Mouse (Mus musculus): ENCODE data around the gene Ubap2l. TPM values are rescaled to one million over a fixed set of nuclear protein-coding genes. Genes with fewer than 3 reads are reported as not detected.

Gene Ubap2l
- polyA plus RNA-seq, 1 experiment from 2014 or later = 75.2 TPM

DNA sequence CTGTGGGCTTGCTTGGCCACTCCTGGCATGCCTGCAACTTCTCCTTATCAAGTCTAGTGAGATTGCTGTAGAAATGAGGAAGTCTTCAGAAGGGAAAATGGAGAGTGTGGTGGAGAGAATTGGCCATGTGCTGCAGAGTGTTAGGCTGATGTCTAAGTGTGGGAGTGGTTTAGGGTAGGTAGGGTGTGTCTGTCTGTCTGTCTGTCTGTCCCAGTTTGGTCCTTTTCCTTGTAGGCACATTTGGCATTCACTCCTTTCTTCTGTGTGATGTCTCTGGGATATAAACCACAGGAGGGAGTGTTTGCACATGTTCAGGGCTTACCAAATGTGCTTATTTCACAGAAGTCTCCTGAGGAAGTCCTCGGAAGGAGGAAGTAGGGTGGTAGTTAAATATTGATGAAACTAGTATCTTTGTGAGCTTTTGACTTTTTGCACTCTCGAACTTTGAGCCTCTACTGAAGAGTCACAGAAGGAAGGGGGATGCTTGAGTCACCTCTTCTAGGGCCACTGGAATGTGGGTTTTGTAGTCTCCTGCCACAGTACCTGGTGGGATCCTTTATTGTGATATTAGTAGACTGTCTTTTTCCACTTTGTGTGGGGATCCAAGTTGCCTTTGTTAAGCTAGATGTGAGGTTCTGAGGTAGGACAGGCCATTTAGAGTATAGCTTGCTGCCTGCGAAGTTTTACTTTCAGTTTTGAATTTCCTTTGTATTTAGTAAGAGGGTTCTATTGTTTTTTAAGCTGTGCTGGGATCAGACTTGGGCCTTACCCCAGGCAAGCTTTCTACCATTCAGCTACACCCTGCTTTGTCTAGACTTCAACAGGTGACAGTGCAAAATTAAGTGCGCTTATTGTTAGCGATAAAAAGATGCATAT is 29.2 kb upstream of the Ubap2l start:
- ATAC-seq (ENCODE audit: low FRiP score, low TSS enrichment) (peak; percentile 43), DNase-seq (ENCODE audit: low spot score) (peak; percentile 54)
- Histone ChIP-seq H3K27ac (replicated peaks) (peak overlapping the region; percentile 99), H3K4me1 (replicated peaks; ENCODE audit: control insufficient read depth, insufficient read depth) (peaks cover 12% of the 10 kb centered on the region), H3K9ac (ENCODE audit: low read length) (peak overlapping the region; percentile 41; the same call in 1 of the 2 replicates), H3K4me2 (replicated peaks; ENCODE audit: low read depth) (peak overlapping the region; percentile 64), H3K36me3 (ENCODE audit: control insufficient read depth, insufficient read depth, low read length) (no peaks in the 10 kb centered on the region), H3K27me3 (ENCODE audit: control insufficient read depth, insufficient read depth, low read length) (no peaks in the 10 kb centered on the region), H3K9me3 (ENCODE audit: control insufficient read depth, low read length) (no peaks in the 10 kb centered on the region), H3K4me3 (ENCODE audit: low read depth, low read length) (peak overlapping the region; percentile 83)
- TF ChIP-seq CTCF (IDR thresholded peaks at IDR 0.05; ENCODE audit: low read depth) (peak; percentile 47), EP300 (optimal IDR thresholded peaks at IDR 0.05) (no peak)
- 45% methylated on average over 5 of the region's 5 CpGs for WGBS

DNA sequence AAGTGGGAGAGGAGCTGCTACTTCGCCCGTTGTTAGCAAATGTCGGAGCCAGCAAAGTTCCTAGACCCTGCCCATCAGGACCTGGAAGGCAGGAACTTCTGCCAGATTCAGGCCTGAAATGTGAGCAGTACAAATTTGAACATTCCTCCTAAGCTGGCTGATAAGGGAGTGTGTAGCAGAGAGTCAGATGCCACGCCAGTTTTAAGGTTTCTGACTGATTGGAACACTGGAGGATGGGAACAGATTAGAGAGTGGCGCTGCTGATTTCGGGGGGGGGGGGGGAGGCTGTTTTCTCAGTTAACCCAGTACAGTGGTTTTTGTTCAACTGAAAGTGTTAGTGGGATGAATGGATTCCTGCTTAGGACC is 28.1 kb upstream of the Ubap2l start:
- peaks cover 12% of the 10 kb centered on the region for H3K4me1 ChIP-seq (replicated peaks; ENCODE audit: control insufficient read depth, insufficient read depth)
- peak overlapping the region; percentile 83 for H3K4me3 ChIP-seq (ENCODE audit: low read depth, low read length)
- no peaks in the 10 kb centered on the region for H3K27me3 ChIP-seq (ENCODE audit: control insufficient read depth, insufficient read depth, low read length)
- no peak for DNase-seq (ENCODE audit: low spot score)
- TF ChIP-seq CTCF (IDR thresholded peaks at IDR 0.05; ENCODE audit: low read depth) = no peak
- TF ChIP-seq EP300 (optimal IDR thresholded peaks at IDR 0.05) = no peak
- H3K27ac ChIP-seq (replicated peaks) = peak overlapping the region; percentile 99
- peak overlapping the region; percentile 64 for H3K4me2 ChIP-seq (replicated peaks; ENCODE audit: low read depth)
- 0% methylated on average over 6 of the region's 6 CpGs for WGBS
- peak overlapping the region; percentile 86 for H3K9ac ChIP-seq (ENCODE audit: low read length)
- no peaks in the 10 kb centered on the region for H3K36me3 ChIP-seq (ENCODE audit: control insufficient read depth, insufficient read depth, low read length)
- H3K9me3 ChIP-seq (ENCODE audit: control insufficient read depth, low read length) = no peaks in the 10 kb centered on the region
- ATAC-seq (ENCODE audit: low FRiP score, low TSS enrichment) = no peak

DNA sequence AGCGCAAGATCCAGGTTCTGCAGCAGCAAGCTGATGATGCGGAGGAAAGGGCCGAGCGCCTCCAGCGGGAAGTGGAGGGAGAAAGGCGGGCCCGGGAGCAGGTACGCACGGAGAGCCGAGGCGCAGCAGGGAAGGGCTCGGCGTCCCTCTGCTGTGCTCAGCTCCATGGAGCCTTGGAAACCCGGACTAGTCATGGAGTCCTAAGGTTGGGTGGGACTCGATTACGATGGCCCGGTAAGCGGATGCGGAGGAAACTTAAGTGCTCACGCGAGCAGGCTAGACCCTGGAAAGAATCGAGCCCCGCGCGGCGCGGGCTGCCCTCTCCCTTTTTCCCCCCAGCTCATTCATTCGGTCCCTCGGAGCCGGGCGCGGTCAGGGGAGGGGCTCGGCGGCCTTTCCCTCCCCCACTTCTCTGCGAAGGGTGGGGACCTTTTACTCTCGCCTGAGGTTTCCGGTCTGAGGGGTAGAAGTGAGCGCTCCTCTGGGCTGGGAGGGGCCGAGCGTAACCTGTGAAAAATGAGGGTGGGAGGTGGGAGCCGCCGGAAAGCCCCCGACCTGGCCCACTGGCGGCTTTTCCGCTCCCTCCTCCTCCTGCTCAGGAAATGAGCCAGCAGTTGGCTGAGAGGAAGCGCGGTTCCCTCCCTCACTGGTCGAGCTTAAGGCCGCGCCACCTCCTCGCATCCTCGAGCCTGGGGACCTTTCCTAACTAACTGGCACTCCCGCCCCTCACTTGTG is 27.5 kb upstream of the Ubap2l start:
- Histone ChIP-seq H3K36me3 (ENCODE audit: control insufficient read depth, insufficient read depth, low read length) (no peaks in the 10 kb centered on the region), H3K9ac (ENCODE audit: low read length) (peak overlapping the region; percentile 86), H3K4me3 (ENCODE audit: low read depth, low read length) (peak overlapping the region; percentile 83), H3K27ac (replicated peaks) (peak overlapping the region; percentile 99), H3K27me3 (ENCODE audit: control insufficient read depth, insufficient read depth, low read length) (no peaks in the 10 kb centered on the region), H3K9me3 (ENCODE audit: control insufficient read depth, low read length) (no peaks in the 10 kb centered on the region), H3K4me1 (replicated peaks; ENCODE audit: control insufficient read depth, insufficient read depth) (peaks cover 12% of the 10 kb centered on the region), H3K4me2 (replicated peaks; ENCODE audit: low read depth) (peak overlapping the region; percentile 64)
- peak; percentile 82 for DNase-seq (ENCODE audit: low spot score)
- TF ChIP-seq EP300 (optimal IDR thresholded peaks at IDR 0.05) = no peak
- no peak; the same call in 1 of the 2 replicates for TF ChIP-seq CTCF (IDR thresholded peaks at IDR 0.05; ENCODE audit: low read depth)
- ATAC-seq (ENCODE audit: low FRiP score, low TSS enrichment) = peak; percentile 65
- WGBS = 0% methylated on average over 40 of the region's 53 CpGs

DNA sequence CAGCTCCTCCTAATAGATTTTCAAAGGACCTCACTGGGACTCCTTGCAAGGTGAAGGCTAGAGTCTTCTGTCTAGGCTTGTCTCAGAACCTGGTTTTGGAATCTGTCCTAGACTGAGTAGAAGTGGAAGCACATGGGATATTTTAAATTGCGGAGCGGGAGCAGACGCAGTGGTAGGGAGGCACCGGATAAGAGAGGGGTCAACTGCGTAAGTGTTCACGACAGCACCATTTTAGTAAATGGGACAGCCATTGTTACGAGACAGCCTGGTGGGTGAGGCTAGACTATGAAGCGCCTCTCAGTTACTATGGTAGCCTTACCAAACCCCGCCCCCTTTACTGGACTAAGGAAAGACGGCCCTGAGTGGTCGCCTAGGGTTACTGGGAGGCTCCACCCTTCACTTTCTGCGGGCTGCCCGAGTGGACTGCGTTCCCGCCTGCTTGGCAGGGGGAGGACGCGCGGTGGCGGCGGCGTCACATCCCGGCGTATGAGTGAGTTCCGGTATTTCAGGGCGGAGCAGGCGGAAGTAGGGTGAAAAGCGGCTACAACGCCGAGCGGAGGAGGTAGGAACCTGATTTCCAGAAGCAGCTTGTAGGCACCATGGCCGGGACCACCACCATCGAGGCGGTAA is 26.8 kb upstream of the Ubap2l start:
- no peak for TF ChIP-seq EP300 (optimal IDR thresholded peaks at IDR 0.05)
- peak; percentile 42 for TF ChIP-seq CTCF (IDR thresholded peaks at IDR 0.05; ENCODE audit: low read depth)
- Histone ChIP-seq H3K9me3 (ENCODE audit: control insufficient read depth, low read length) (no peaks in the 10 kb centered on the region), H3K27me3 (ENCODE audit: control insufficient read depth, insufficient read depth, low read length) (no peaks in the 10 kb centered on the region), H3K4me1 (replicated peaks; ENCODE audit: control insufficient read depth, insufficient read depth) (peaks cover 10% of the 10 kb centered on the region), H3K4me2 (replicated peaks; ENCODE audit: low read depth) (peak overlapping the region; percentile 64), H3K9ac (ENCODE audit: low read length) (peak overlapping the region; percentile 86), H3K4me3 (ENCODE audit: low read depth, low read length) (peak overlapping the region; percentile 83), H3K27ac (replicated peaks) (peak overlapping the region; percentile 99), H3K36me3 (ENCODE audit: control insufficient read depth, insufficient read depth, low read length) (no peaks in the 10 kb centered on the region)
- WGBS = under 1% methylated on average over 33 of the region's 33 CpGs
- peak; percentile 97 for DNase-seq (ENCODE audit: low spot score)
- ATAC-seq (ENCODE audit: low FRiP score, low TSS enrichment) = peak; percentile 92

DNA sequence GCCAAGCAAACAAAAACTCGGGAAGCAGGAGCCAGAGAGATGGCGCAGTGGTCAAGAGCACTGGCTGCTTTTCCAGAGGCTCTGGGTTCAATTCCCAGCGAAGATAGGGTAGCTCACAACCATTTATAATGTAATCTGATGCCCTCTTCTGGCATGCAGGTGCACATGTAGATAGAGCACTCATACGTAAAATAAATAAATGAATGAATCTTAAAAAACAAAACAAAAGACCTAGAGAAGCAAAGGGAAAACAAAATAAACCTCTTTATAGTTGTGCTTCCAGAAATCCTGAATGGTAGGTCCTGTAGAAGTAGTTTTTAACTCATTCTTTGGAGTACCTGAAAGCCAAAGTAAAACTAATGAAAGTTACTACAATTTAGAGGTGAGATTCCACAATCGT is 25.8 kb upstream of the Ubap2l start:
- Histone ChIP-seq H3K9ac (ENCODE audit: low read length) (no peak overlapping the region), H3K27ac (replicated peaks) (no peak overlapping the region), H3K36me3 (ENCODE audit: control insufficient read depth, insufficient read depth, low read length) (no peaks in the 10 kb centered on the region), H3K9me3 (ENCODE audit: control insufficient read depth, low read length) (no peaks in the 10 kb centered on the region), H3K4me2 (replicated peaks; ENCODE audit: low read depth) (no peak overlapping the region), H3K4me1 (replicated peaks; ENCODE audit: control insufficient read depth, insufficient read depth) (peaks cover 5% of the 10 kb centered on the region; the same call in 1 of the 2 replicates), H3K4me3 (ENCODE audit: low read depth, low read length) (no peak overlapping the region), H3K27me3 (ENCODE audit: control insufficient read depth, insufficient read depth, low read length) (no peaks in the 10 kb centered on the region)
- 41% methylated on average over 5 of the region's 5 CpGs for whole genome bisulfite sequencing
- TF ChIP-seq EP300 (optimal IDR thresholded peaks at IDR 0.05) (no peak), CTCF (IDR thresholded peaks at IDR 0.05; ENCODE audit: low read depth) (no peak)
- DNase-seq (ENCODE audit: low spot score) (no peak), ATAC-seq (ENCODE audit: low FRiP score, low TSS enrichment) (no peak)

Measured in stomach, postnatal 0 days (tissue).